ENCODE assay signal across 8 mouse cellular contexts in genomic region chr17:35301645-35302258, GRCm38 (mm10). TPM values are rescaled to one million over a fixed set of nuclear protein-coding genes. Genes with fewer than 3 reads are reported as not detected.
DNase-seq lines count a peak whose midpoint lies in the region; ATAC-seq and TF ChIP-seq lines count a peak whose summit lies in the region.

No protein-coding gene starts in this region.

- DNase-seq in CD4-positive helper T cell, adult 2 months (ENCODE audit: low read depth, low spot score) = peak; percentile 88
- peak; percentile 88 for DNase-seq in ZHBTc4 (ENCODE audit: low read depth, low spot score)
- DNase-seq in heart, adult 2 months = peak; percentile 87 to 97
- DNase-seq in layer of hippocampus, adult 11-12 months (ENCODE audit: low spot score) = peak; percentile 92
- DNase-seq in lung, adult 2 months = peak; percentile 97
- peak; percentile 68 for DNase-seq in retina, postnatal 7 days (ENCODE audit: low read depth, low spot score)
- DNase-seq in urinary bladder, postnatal 10 days (ENCODE audit: low spot score) = peak; percentile 70

- H3K9ac ChIP-seq in heart, adult 2 months (ENCODE audit: low read depth, low read length) = no peak overlapping the region

- TF ChIP-seq POLR2A in heart, adult 2 months (IDR thresholded peaks at IDR 0.05; ENCODE audit: insufficient read depth, low read depth, low read length) = no peak
- no peak for TF ChIP-seq POLR2A in lung, adult 2 months (IDR thresholded peaks at IDR 0.05; ENCODE audit: borderline replicate concordance, extremely low read depth, low read depth, low read length)

- TF ChIP-seq CTCF in heart, adult 2 months (IDR thresholded peaks at IDR 0.05) = peak; percentile 78
- TF ChIP-seq CTCF in lung, adult 2 months (IDR thresholded peaks at IDR 0.05; ENCODE audit: insufficient read depth, low read length) = peak; percentile 80

- no peaks in the 10 kb centered on the region for H3K36me3 ChIP-seq in heart, adult 2 months (ENCODE audit: control insufficient read depth, insufficient read depth, low read length)

- intact Hi-C loops in heart, adult 2 months (cut with DNase I) = loop anchor here (1.0 kb wide), 3 partner anchors 43 to 1336 kb away; no protein-coding TSS in a partner anchor

- TF ChIP-seq EP300 in heart, adult 2 months (IDR thresholded peaks at IDR 0.05; ENCODE audit: insufficient read depth, low read depth, low read length) = 0 out of 2 replicates have a peak, but pooled peaks have one; percentile 4

- WGBS in heart, adult 2 months = 24% methylated on average over 13 of the region's 13 CpGs
- WGBS in lung, adult 2 months = 18% methylated on average over 13 of the region's 13 CpGs

- no peak overlapping the region for H3K27ac ChIP-seq in heart, adult 2 months

- no peaks in the 10 kb centered on the region for H3K27me3 ChIP-seq in heart, adult 2 months (ENCODE audit: control insufficient read depth, insufficient read depth, low read length)

- H3K4me3 ChIP-seq in heart, adult 2 months = no peak overlapping the region
- peak overlapping the region; percentile 52 for H3K4me3 ChIP-seq in lung, adult 2 months (replicated peaks; ENCODE audit: extremely low read depth, low read depth, low read length)

- ATAC-seq in common myeloid progenitor, adult 5-6 weeks (replicated peaks; ENCODE audit: low read depth, poor library complexity, severe bottlenecking) = peak; percentile 87

- H3K79me2 ChIP-seq in heart, adult 2 months (replicated peaks; ENCODE audit: control insufficient read depth, insufficient read depth, low read length) = no peaks in the 10 kb centered on the region

- H3K4me1 ChIP-seq in heart, adult 2 months (ENCODE audit: control insufficient read depth, insufficient read depth, low read length) = peaks cover 1% of the 10 kb centered on the region; the same call in 1 of the 2 replicates
- 0 out of 2 replicates have a peak, but pooled peaks cover 2% of the 10 kb centered on the region for H3K4me1 ChIP-seq in lung, adult 2 months (ENCODE audit: control insufficient read depth, insufficient read depth, low read length)

RNA-seq across cellular contexts. Expression of gene H2-Q1, which starts 18.5 kb away (rescaled TPM):
- total RNA-seq in common myeloid progenitor, adult 5-6 weeks (2017) = 0.05 TPM in 1 of 2 replicates, not detected in the other
- 1 to 10 TPM; 1.5 TPM for total RNA-seq in heart, adult 2 months (2021)
- polyA plus RNA-seq in heart, adult 2 months (2012; rRNA removed) = not detected in 2 replicates
- 0.49 and 0.71 TPM in 2 replicates for polyA plus RNA-seq in lung, adult 2 months (2012; rRNA removed)

RNA-seq across cellular contexts. Expression of gene H2-D1, which starts 39.2 kb away (rescaled TPM):
- 427 and 466 TPM in 2 replicates for total RNA-seq in common myeloid progenitor, adult 5-6 weeks (2017)
- total RNA-seq in heart, adult 2 months (2021) = 100 to 1,000 TPM; 105 to 131 TPM
- 222 and 286 TPM in 2 replicates for polyA plus RNA-seq in heart, adult 2 months (2012; rRNA removed)
- polyA plus RNA-seq in lung, adult 2 months (2012; rRNA removed) = 878 and 1,286 TPM in 2 replicates

RNA-seq across cellular contexts. Expression of gene H2-Q2, which starts 40.3 kb away (rescaled TPM):
- not detected in 2 replicates for total RNA-seq in common myeloid progenitor, adult 5-6 weeks (2017)
- 1 to 10 TPM; 1.1 TPM for total RNA-seq in heart, adult 2 months (2021)
- polyA plus RNA-seq in heart, adult 2 months (2012; rRNA removed) = 0.12 and 0.31 TPM in 2 replicates
- polyA plus RNA-seq in lung, adult 2 months (2012; rRNA removed) = 6.4 and 6.6 TPM in 2 replicates
